Mouse (Mus musculus) MEL (cell line): ENCODE results near the gene Gucy1b2.

ENCODE experiments used
- CTCF ChIP-seq, 3 experiments: IDR thresholded peaks in 2 of 3; conservative IDR thresholded peaks in 1 of 3; 2 replicates each; pipeline ENCODE4 v1.5.1; 2011 to 2012; ENCODE audit warnings: low read length in 3 of 3, low read depth in 2 of 3, mild to moderate bottlenecking in 2 of 3, improper control_type of control experiment in 1 of 3, inconsistent platforms in 1 of 3, mixed read lengths in 1 of 3, moderate library complexity in 1 of 3; ENCODE audit not compliant: control insufficient read depth in 1 of 3, insufficient read depth in 1 of 3, poor library complexity in 1 of 3, severe bottlenecking in 1 of 3
- GABPA ChIP-seq: IDR thresholded peaks from 2 replicates; pipeline ENCODE4 v1.6.1; 2012; ENCODE audit warnings: low read depth, mild to moderate bottlenecking, inconsistent platforms, low read length, improper control_type of control experiment, moderate library complexity
- GATA1 ChIP-seq: IDR thresholded peaks from 2 replicates; pipeline ENCODE4 v1.6.1; 2011; ENCODE audit warnings: low read depth, low read length, improper control_type of control experiment
- POLR2A ChIP-seq, 2 experiments: IDR thresholded peaks; 2 replicates each; pipeline ENCODE4 v1.6.1; 2011 to 2012; ENCODE audit warnings: low read length in 2 of 2, mild to moderate bottlenecking in 2 of 2, control low read depth in 1 of 2, improper control_type of control experiment in 1 of 2, low read depth in 1 of 2, moderate library complexity in 1 of 2; ENCODE audit not compliant: control insufficient read depth in 1 of 2, insufficient read depth in 1 of 2, poor library complexity in 1 of 2
- POLR2AphosphoS2 ChIP-seq: IDR thresholded peaks from 2 replicates; pipeline ENCODE4 v1.6.1; 2011; ENCODE audit warnings: low read length, improper control_type of control experiment
- RCOR1 ChIP-seq: IDR thresholded peaks from 2 replicates; pipeline ENCODE4 v1.6.1; 2012; ENCODE audit warnings: low read depth, mild to moderate bottlenecking, inconsistent platforms, low read length, improper control_type of control experiment
- USF2 ChIP-seq, 2 experiments: IDR thresholded peaks; 2 replicates each; pipeline ENCODE4 v1.6.1; 2011 to 2012; ENCODE audit warnings: improper control_type of control experiment in 2 of 2, low read length in 2 of 2, borderline replicate concordance in 1 of 2, inconsistent platforms in 1 of 2, low read depth in 1 of 2, mild to moderate bottlenecking in 1 of 2; ENCODE audit not compliant: insufficient read depth in 1 of 2
- ZMIZ1 ChIP-seq: IDR thresholded peaks from 2 replicates; pipeline ENCODE4 v1.6.1; 2012; ENCODE audit warnings: low read depth, mild to moderate bottlenecking, inconsistent platforms, low read length, improper control_type of control experiment, moderate library complexity

DNA sequence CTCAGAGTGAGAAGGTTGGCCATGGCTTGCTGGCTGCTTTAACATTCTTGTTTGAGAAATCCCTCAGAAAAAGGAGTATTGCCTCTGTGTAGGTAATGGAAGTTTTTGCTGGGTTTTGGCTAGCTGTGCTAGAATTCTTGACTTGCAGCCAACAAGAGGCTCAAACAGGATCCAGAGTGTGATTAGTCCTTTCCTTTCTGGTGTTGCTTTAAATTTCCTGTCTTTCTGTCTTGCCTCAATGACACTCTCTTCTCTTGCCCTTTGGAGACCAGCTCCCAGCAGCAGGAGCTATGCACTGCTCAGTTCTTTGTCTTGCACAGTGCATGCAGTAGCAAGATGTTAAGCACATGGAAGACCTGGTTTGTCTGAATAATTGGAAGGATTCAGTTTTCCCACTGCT lies 80.4 kb downstream of the Gucy1b2 start:
- TF ChIP-seq POLR2AphosphoS2 (no peak), RCOR1 (no peak), POLR2A (IDR thresholded peaks at IDR 0.05; ENCODE audit: control insufficient read depth in 1 of 2, insufficient read depth in 1 of 2, low read depth in 1 of 2, low read length in 2 of 2, poor library complexity in 1 of 2) (no peak), CTCF (IDR thresholded peaks at IDR 0.05 in 2 of 3, conservative IDR thresholded peaks at IDR 0.05 in 1 of 3; ENCODE audit: control insufficient read depth in 1 of 3, insufficient read depth in 1 of 3, low read depth in 2 of 3, low read length in 3 of 3, poor library complexity in 1 of 3, severe bottlenecking in 1 of 3) (no peak), USF2 (IDR thresholded peaks at IDR 0.05; ENCODE audit: borderline replicate concordance in 1 of 2, insufficient read depth in 1 of 2, low read depth in 1 of 2, low read length in 2 of 2) (no peak), GABPA (no peak), ZMIZ1 (no peak), GATA1 (no peak)
